Mouse (Mus musculus) C2C12 (cell line): Measurements from ENCODE around the gene Prss21. TPM values are rescaled to one million over a fixed set of nuclear protein-coding genes. Genes with fewer than 3 reads are reported as not detected.

Experiments
- H3K27me3 ChIP-seq: one replicate; pipeline ENCODE4 v1.6.1; 2011; ENCODE audit not compliant: control insufficient read depth, insufficient read depth, insufficient read length
- H3K36me3 ChIP-seq: one replicate; pipeline ENCODE4 v1.6.1; 2011; ENCODE audit not compliant: control insufficient read depth, insufficient read depth
- H3K4me3 ChIP-seq: one replicate; pipeline ENCODE4 v1.5.1; 2011; ENCODE audit warnings: mild to moderate bottlenecking, control low read depth; ENCODE audit not compliant: poor library complexity, insufficient read depth, severe bottlenecking
- H3K79me2 ChIP-seq: one replicate; pipeline ENCODE4 v1.6.1; 2011; ENCODE audit not compliant: control insufficient read depth, insufficient read depth
- H3K79me3 ChIP-seq: one replicate; pipeline ENCODE4 v1.6.1; 2011; ENCODE audit warnings: low read depth, control low read depth
- H3ac ChIP-seq: one replicate; pipeline ENCODE3; 2011; ENCODE audit warnings: low read depth; ENCODE audit not compliant: control insufficient read depth, insufficient read length
- CEBPB ChIP-seq: IDR thresholded peaks from one replicate; pipeline ENCODE4 v1.6.1; 2011; ENCODE audit warnings: low read depth, mild to moderate bottlenecking, control low read depth, moderate library complexity
- CTCF ChIP-seq: IDR thresholded peaks from one replicate; pipeline ENCODE4 v1.5.1; 2011; ENCODE audit not compliant: control insufficient read depth, insufficient read depth, insufficient read length
- FOSL1 ChIP-seq: IDR thresholded peaks from one replicate; pipeline ENCODE4 v1.8.0; 2011; ENCODE audit warnings: mild to moderate bottlenecking, low read length; ENCODE audit not compliant: poor library complexity, insufficient read depth, severe bottlenecking
- MAX ChIP-seq: IDR thresholded peaks from one replicate; pipeline ENCODE4 v1.6.1; 2011; ENCODE audit warnings: mild to moderate bottlenecking, control low read depth
- MYOD1 ChIP-seq: IDR thresholded peaks from one replicate; pipeline ENCODE4 v1.6.1; 2011; ENCODE audit warnings: low read depth; ENCODE audit not compliant: control insufficient read depth, insufficient read length
- MYOG ChIP-seq: IDR thresholded peaks from one replicate; pipeline ENCODE4 v1.6.1; 2011; ENCODE audit not compliant: control insufficient read depth, insufficient read length; ENCODE audit errors: extremely low read depth
- USF1 ChIP-seq: IDR thresholded peaks from one replicate; pipeline ENCODE4 v1.6.1; 2011; ENCODE audit warnings: low read depth, mild to moderate bottlenecking, control low read depth, moderate library complexity
- long read RNA-seq, 2 experiments: library from polyadenylated mRNA; unstranded; transcript quantifications; one replicate each; pipeline ENCODE4 v2.0.0; 2019 to 2020
- polyA plus RNA-seq: library from polyadenylated mRNA; unstranded; fragments of >200 nt; fragmentation: generic; extraction: Trizol; gene quantifications from one replicate; pipeline ENCODE4 v1.2.1, GENCODE M21; 2012; ENCODE audit warnings: missing spikeins

Prss21 gene
- not detected for polyA plus RNA-seq
- long read RNA-seq, experiment 1, result 0 reads
- long read RNA-seq, experiment 2, result 0 reads

DNA sequence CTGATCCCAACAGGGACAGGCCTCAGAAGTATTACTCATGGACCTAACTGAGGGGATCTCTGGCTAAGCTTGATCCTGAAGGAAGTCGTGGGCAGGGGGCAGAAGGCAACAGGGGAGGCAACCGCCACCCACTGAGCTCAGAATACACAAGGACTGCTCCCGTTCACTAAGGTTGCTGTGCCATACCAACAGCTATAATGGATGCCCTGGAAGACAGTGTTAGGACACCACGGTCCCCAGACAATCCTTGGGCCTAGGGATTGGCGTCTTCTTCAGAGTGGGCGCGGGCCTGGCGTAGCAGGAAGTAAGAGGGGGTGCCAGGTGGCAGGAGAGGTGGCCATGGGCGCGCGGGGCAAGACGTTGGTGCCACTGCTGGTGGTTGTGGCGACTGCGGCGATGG, at the start of gene Prss21:
TSS of gene Prss21 (plus strand) at position 301 of the 400 bp plus-strand sequence.
- Histone ChIP-seq H3K36me3 (no peaks in the 10 kb centered on the region), H3K79me3 (no peaks in the 10 kb centered on the region), H3ac (no peak within 1 kb of the TSS), H3K27me3 (peaks cover 16% of the 10 kb centered on the region), H3K79me2 (no peaks in the 10 kb centered on the region), H3K4me3 (no peak within 1 kb of the TSS)
- no peak for TF ChIP-seq MYOD1
- TF ChIP-seq MAX, result no peak
- TF ChIP-seq MYOG, result no peak
- TF ChIP-seq USF1, result no peak
- no peak for TF ChIP-seq FOSL1
- TF ChIP-seq CTCF, result no peak
- no peak for TF ChIP-seq CEBPB

DNA sequence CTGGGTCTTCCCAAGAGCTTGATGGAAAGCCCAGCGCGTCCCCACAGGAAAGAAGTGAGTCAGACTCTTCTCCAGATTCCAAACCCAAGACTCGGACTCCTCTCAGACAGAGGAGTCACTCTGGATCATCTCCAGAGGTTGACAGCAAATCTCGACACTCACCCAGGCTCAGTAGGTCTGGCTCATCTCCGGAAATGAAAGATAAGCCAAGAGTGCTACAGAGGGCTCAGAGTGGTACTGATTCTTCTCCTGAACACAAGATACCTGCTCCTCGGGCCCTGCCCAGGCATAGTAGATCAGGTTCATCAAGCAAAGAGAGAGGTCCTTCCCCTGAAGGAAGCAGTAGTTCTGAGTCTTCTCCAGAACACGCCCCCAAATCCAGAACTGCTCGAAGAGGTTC, 49.3 kb upstream of the Prss21 start:
- H3K79me2 ChIP-seq, result peaks cover 97% of the 10 kb centered on the region
- H3K36me3 ChIP-seq, result peaks cover 97% of the 10 kb centered on the region
- no peaks in the 10 kb centered on the region for H3K27me3 ChIP-seq
- H3ac ChIP-seq, result no peak overlapping the region
- H3K79me3 ChIP-seq, result peaks cover 73% of the 10 kb centered on the region
- H3K4me3 ChIP-seq, result no peak overlapping the region
- no peak for TF ChIP-seq FOSL1
- TF ChIP-seq USF1, result no peak
- TF ChIP-seq MYOD1, result no peak
- TF ChIP-seq MAX, result no peak
- TF ChIP-seq MYOG, result no peak
- no peak for TF ChIP-seq CEBPB
- no peak for TF ChIP-seq CTCF

DNA sequence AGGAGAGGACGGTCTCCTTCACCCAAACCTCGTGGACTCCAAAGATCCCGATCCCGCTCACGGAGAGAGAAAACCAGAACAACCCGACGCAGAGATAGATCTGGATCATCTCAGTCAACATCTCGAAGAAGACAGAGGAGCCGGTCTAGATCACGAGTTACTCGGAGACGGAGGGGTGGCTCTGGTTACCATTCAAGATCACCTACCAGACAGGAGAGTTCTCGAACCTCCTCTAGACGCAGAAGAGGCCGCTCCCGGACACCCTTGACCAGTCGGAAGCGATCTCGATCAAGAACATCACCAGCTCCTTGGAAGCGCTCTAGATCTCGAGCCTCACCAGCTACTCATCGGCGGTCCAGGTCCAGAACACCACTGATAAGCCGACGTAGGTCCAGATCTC, 48.6 kb upstream of the Prss21 start:
- Histone ChIP-seq H3K4me3 (no peak overlapping the region), H3K79me2 (peaks cover 91% of the 10 kb centered on the region), H3K36me3 (peaks cover 97% of the 10 kb centered on the region), H3K79me3 (peaks cover 66% of the 10 kb centered on the region), H3K27me3 (no peaks in the 10 kb centered on the region), H3ac (no peak overlapping the region)
- TF ChIP-seq MAX (no peak), USF1 (no peak), CTCF (no peak), MYOD1 (no peak), CEBPB (no peak), FOSL1 (no peak), MYOG (no peak)

DNA sequence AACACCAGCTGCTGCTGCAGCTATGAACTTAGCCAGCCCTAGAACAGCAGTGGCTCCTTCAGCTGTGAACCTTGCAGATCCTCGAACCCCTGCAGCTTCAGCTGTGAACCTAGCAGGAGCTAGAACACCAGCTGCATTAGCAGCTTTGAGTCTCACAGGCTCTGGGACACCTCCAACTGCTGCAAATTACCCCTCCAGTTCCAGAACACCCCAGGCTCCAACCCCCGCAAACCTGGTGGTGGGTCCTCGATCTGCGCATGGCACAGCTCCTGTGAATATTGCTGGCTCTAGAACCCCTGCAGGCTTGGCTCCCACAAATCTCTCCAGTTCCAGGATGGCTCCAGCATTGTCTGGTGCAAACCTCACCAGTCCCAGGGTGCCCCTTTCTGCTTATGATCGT, 47.1 kb upstream of the Prss21 start:
- Histone ChIP-seq H3K4me3 (no peak overlapping the region), H3K36me3 (peaks cover 95% of the 10 kb centered on the region), H3ac (no peak overlapping the region), H3K79me3 (peaks cover 52% of the 10 kb centered on the region), H3K27me3 (no peaks in the 10 kb centered on the region), H3K79me2 (peaks cover 76% of the 10 kb centered on the region)
- TF ChIP-seq FOSL1, result no peak
- TF ChIP-seq MYOG, result no peak
- no peak for TF ChIP-seq CTCF
- no peak for TF ChIP-seq CEBPB
- TF ChIP-seq MYOD1, result no peak
- no peak for TF ChIP-seq MAX
- no peak for TF ChIP-seq USF1

DNA sequence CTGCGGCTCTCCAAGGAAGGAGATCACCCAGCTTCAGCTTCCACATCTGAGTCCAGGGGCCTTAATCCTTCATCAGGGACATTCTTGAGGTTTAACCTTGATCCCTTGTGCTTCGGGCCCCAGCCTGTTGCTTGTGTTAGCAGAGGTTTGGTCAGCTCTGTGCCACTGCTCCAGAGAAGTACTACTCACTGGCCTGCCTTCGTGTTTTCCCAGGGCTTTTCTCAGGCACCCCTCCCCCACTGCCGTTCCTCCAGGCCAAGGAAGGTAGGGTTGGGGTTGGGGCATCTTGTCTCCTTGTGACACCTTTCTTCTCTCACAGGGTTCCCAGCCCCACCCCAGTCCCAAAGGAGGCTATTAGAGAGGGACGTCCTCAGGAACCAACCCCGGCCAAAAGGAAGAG, 45.8 kb upstream of the Prss21 start:
- Histone ChIP-seq H3K36me3 (peaks cover 94% of the 10 kb centered on the region), H3K4me3 (no peak overlapping the region), H3ac (no peak overlapping the region), H3K79me2 (peaks cover 74% of the 10 kb centered on the region), H3K27me3 (no peaks in the 10 kb centered on the region), H3K79me3 (peaks cover 40% of the 10 kb centered on the region)
- no peak for TF ChIP-seq USF1
- TF ChIP-seq MYOG, result no peak
- TF ChIP-seq MAX, result no peak
- TF ChIP-seq FOSL1, result no peak
- no peak for TF ChIP-seq MYOD1
- no peak for TF ChIP-seq CEBPB
- TF ChIP-seq CTCF, result no peak

DNA sequence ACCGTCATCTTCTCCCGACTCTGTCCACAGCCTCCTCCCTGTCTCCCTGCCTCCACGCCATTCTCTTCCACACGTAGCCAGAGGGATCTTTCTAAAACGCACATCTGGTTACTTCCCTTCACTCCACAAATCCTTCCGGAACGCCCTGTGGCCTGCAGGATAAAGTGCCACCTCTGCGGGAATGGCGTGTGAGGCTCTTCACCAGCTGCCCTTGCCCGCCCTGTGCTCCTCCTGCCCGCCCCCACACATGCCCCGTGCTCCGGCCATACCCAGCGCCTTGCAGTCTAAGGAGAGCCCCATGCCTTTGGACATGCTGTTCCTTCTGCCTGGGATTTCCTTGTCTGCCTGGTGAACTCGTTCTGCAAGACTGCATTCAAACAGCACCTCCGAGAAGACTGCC, 44.8 kb upstream of the Prss21 start:
- H3K27me3 ChIP-seq, result no peaks in the 10 kb centered on the region
- H3K79me2 ChIP-seq, result peaks cover 74% of the 10 kb centered on the region
- H3K36me3 ChIP-seq, result peaks cover 89% of the 10 kb centered on the region
- TF ChIP-seq CEBPB, result no peak
- TF ChIP-seq CTCF, result no peak
- TF ChIP-seq MYOG, result no peak
- no peak for TF ChIP-seq MAX
- no peak for TF ChIP-seq FOSL1
- no peak for TF ChIP-seq MYOD1
- TF ChIP-seq USF1, result no peak
- no peak overlapping the region for H3ac ChIP-seq
- peaks cover 41% of the 10 kb centered on the region for H3K79me3 ChIP-seq
- H3K4me3 ChIP-seq, result no peak overlapping the region
